Mouse (Mus musculus): ENCODE data around the gene Hmgn5. TPM values are rescaled to one million over a fixed set of nuclear protein-coding genes. Genes with fewer than 3 reads are reported as not detected.

Gene Hmgn5
- polyA plus RNA-seq, 1 experiment from 2014 or later = 16.9 TPM

Other genes with a start within 250 kb of the Hmgn5 start
- gene Brwd3, start 179.0 kb downstream of the Hmgn5 start, polyA plus RNA-seq (2014; fragmentation: Nextera tagmentation; extraction: Ambion mirVana) = 3.1 and 3.4 TPM in 2 replicates
- gene Sh3bgrl, start 82.0 kb upstream of the Hmgn5 start, polyA plus RNA-seq (2014; fragmentation: Nextera tagmentation; extraction: Ambion mirVana) = 134 and 138 TPM in 2 replicates
- not detected in 2 replicates for gene Gm6377, start 183.4 kb upstream of the Hmgn5 start, polyA plus RNA-seq (2014; fragmentation: Nextera tagmentation; extraction: Ambion mirVana)